Mouse (Mus musculus): Measurements from ENCODE around the gene Gm26602. TPM values are rescaled to one million over a fixed set of nuclear protein-coding genes. Genes with fewer than 3 reads are reported as not detected.

The Gm26602 gene
- not detected for total RNA-seq (2023)

GRCm38 (mm10) chr10:79910556-79910955 is at the start of gene Gm26602:
Gene Gm26602 (plus strand): TSS chr10:79910856.

GRCm38 (mm10) chr10:79874290-79874862 is 36.3 kb upstream of the Gm26602 start, which contains the start of the genes Prtn3 and Plppr3:
Gene Prtn3 (plus strand): TSS chr10:79874476.
Gene Plppr3 (minus strand): TSS chr10:79874634.

GRCm38 (mm10) chr10:79886054-79886453 is 24.6 kb upstream of the Gm26602 start, which contains the start of gene Elane:
Gene Elane (plus strand): TSS chr10:79886247.

GRCm38 (mm10) chr10:79890670-79891069 is 20.0 kb upstream of the Gm26602 start, which contains the start of gene Cfd:
Gene Cfd (plus strand): TSS chr10:79890853.

GRCm38 (mm10) chr10:79908167-79909091 is 2.2 kb upstream of the Gm26602 start, which contains the start of gene Med16:
Gene Med16 (minus strand): TSS chr10:79908923.

GRCm38 (mm10) chr10:79916808-79917531 is 6.3 kb downstream of the Gm26602 start, which contains the start of gene Kiss1r:
Gene Kiss1r (plus strand): TSS chr10:79916971.

GRCm38 (mm10) chr10:79920958-79921535 is 10.4 kb downstream of the Gm26602 start, which contains the start of gene R3hdm4:
Gene R3hdm4 (minus strand): TSS chr10:79921208.

GRCm38 (mm10) chr10:79926491-79927323 is 16.1 kb downstream of the Gm26602 start, which contains the start of gene Arid3a:
Gene Arid3a (plus strand): TSS chr10:79927043.

GRCm38 (mm10) chr10:79959847-79960601 is 49.4 kb downstream of the Gm26602 start, which contains the start of gene Wdr18:
Gene Wdr18 (plus strand): TSS chr10:79960152.

Other genes starting within 250 kb of the Gm26602 start
- not detected for gene Madcam1, start 246.3 kb upstream of the Gm26602 start, total RNA-seq (2023)
- gene Tpgs1, start 241.5 kb upstream of the Gm26602 start, total RNA-seq (2023): 10 to 100 TPM; 29.6 to 35.8 TPM
- gene Cdc34, start 228.7 kb upstream of the Gm26602 start, total RNA-seq (2023): 10 to 100 TPM; 64.7 to 68.6 TPM
- gene Gzmm, start 221.8 kb upstream of the Gm26602 start, total RNA-seq (2023): 1 to 10 TPM; 2.3 to 2.7 TPM
- 100 to 1,000 TPM; 153 to 156 TPM for gene Bsg, start 206.4 kb upstream of the Gm26602 start, total RNA-seq (2023)
- under 1 TPM in 1 of 2 experiments, not detected in 1; 0.16 TPM for gene Hcn2, start 194.2 kb upstream of the Gm26602 start, total RNA-seq (2023)
- gene Polrmt, start 164.3 kb upstream of the Gm26602 start, total RNA-seq (2023): 10 to 100 TPM; 29.0 to 32.2 TPM
- gene Fgf22, start 155.8 kb upstream of the Gm26602 start, total RNA-seq (2023): not detected
- gene Rnf126, start 143.9 kb upstream of the Gm26602 start, total RNA-seq (2023): 10 to 100 TPM; 42.3 to 43.1 TPM
- 1 to 10 TPM; 1.2 to 2.2 TPM for gene Fstl3, start 133.6 kb upstream of the Gm26602 start, total RNA-seq (2023)
- not detected for gene Prss57, start 119.9 kb upstream of the Gm26602 start, total RNA-seq (2023)
- gene Palm, start 117.3 kb upstream of the Gm26602 start, total RNA-seq (2023): 10 to 100 TPM; 70.2 to 73.6 TPM
- gene Misp, start 89.9 kb upstream of the Gm26602 start, total RNA-seq (2023): under 1 TPM in 1 of 2 experiments, not detected in 1; 0.49 TPM
- gene Ptbp1, start 56.4 kb upstream of the Gm26602 start, total RNA-seq (2023): 100 to 1,000 TPM; 308 to 311 TPM
- gene Prtn3, start 36.4 kb upstream of the Gm26602 start, total RNA-seq (2023): 10 to 100 TPM in 1 of 2 experiments, 1 to 10 TPM in 1; 4.9 to 13.3 TPM
- gene Plppr3, start 36.2 kb upstream of the Gm26602 start, total RNA-seq (2023): 1 to 10 TPM; 1.5 to 5.6 TPM
- 1 to 10 TPM; 1.4 to 1.7 TPM for gene Elane, start 24.6 kb upstream of the Gm26602 start, total RNA-seq (2023)
- gene Cfd, start 20.0 kb upstream of the Gm26602 start, total RNA-seq (2023): not detected
- 10 to 100 TPM; 33.8 to 45.6 TPM for gene Med16, start 1.9 kb upstream of the Gm26602 start, total RNA-seq (2023)
- 1 to 10 TPM; 1.1 to 1.5 TPM for gene Kiss1r, start 6.1 kb downstream of the Gm26602 start, total RNA-seq (2023)
- gene R3hdm4, start 10.4 kb downstream of the Gm26602 start, total RNA-seq (2023): 100 to 1,000 TPM; 103 to 108 TPM
- 10 to 100 TPM; 72.0 to 93.0 TPM for gene Arid3a, start 16.2 kb downstream of the Gm26602 start, total RNA-seq (2023)
- gene Wdr18, start 49.3 kb downstream of the Gm26602 start, total RNA-seq (2023): 10 to 100 TPM; 14.9 to 15.3 TPM
- gene Grin3b, start 59.9 kb downstream of the Gm26602 start, total RNA-seq (2023): not detected
- gene Tmem259, start 73.5 kb downstream of the Gm26602 start, total RNA-seq (2023): 100 to 1,000 TPM; 159 to 170 TPM
- 100 to 1,000 TPM; 264 to 285 TPM for gene Cnn2, start 77.7 kb downstream of the Gm26602 start, total RNA-seq (2023)
- gene Abca7, start 85.6 kb downstream of the Gm26602 start, total RNA-seq (2023): 100 to 1,000 TPM; 123 to 126 TPM
- gene Arhgap45, start 105.8 kb downstream of the Gm26602 start, total RNA-seq (2023): 100 to 1,000 TPM; 445 to 469 TPM
- gene Polr2e, start 128.9 kb downstream of the Gm26602 start, total RNA-seq (2023): 10 to 100 TPM; 70.3 to 88.5 TPM
- 100 to 1,000 TPM; 295 to 325 TPM for gene Gpx4, start 136.3 kb downstream of the Gm26602 start, total RNA-seq (2023)
- 100 to 1,000 TPM; 221 to 224 TPM for gene Sbno2, start 194.7 kb downstream of the Gm26602 start, total RNA-seq (2023)
- gene Stk11, start 204.9 kb downstream of the Gm26602 start, total RNA-seq (2023): 100 to 1,000 TPM; 122 to 129 TPM
- gene Atp5d, start 227.8 kb downstream of the Gm26602 start, total RNA-seq (2023): 100 to 1,000 TPM; 165 to 182 TPM
- gene Cbarp, start 230.0 kb downstream of the Gm26602 start, total RNA-seq (2023): 1 to 10 TPM; 3.7 to 4.5 TPM
- 100 to 1,000 TPM; 150 to 162 TPM for gene Midn, start 237.4 kb downstream of the Gm26602 start, total RNA-seq (2023)